Mouse (Mus musculus): Measurements from ENCODE around the gene Tnc. TPM values are rescaled to one million over a fixed set of nuclear protein-coding genes. Genes with fewer than 3 reads are reported as not detected.

Tnc gene
- polyA plus RNA-seq, 1 experiment from 2014 or later, result 24.6 TPM

GRCm38 (mm10) chr4:64076349-64077025, 29.7 kb upstream of the Tnc start:
- no peak overlapping the region for H3K4me3 ChIP-seq (ENCODE audit: low read depth, low read length)
- no peaks in the 10 kb centered on the region for H3K4me1 ChIP-seq (ENCODE audit: control insufficient read depth, insufficient read depth, low read length)
- H3K27me3 ChIP-seq (ENCODE audit: control insufficient read depth, insufficient read depth, low read length), result no peaks in the 10 kb centered on the region
- WGBS (ENCODE audit: insufficient replicate concordance), result 65% methylated on average over 6 of the region's 6 CpGs
- no peak overlapping the region for H3K4me2 ChIP-seq
- H3K36me3 ChIP-seq (ENCODE audit: control insufficient read depth, insufficient read depth, low read length), result no peaks in the 10 kb centered on the region
- no peak overlapping the region for H3K9ac ChIP-seq (ENCODE audit: low read depth, low read length)
- ATAC-seq (replicated peaks; ENCODE audit: insufficient number of reproducible peaks, low FRiP score, low TSS enrichment), result no peak
- H3K9me3 ChIP-seq (replicated peaks; ENCODE audit: control insufficient read depth, low read length), result no peaks in the 10 kb centered on the region
- no peak overlapping the region for H3K27ac ChIP-seq (ENCODE audit: low read depth, low read length)

- Histone ChIP-seq H3K36me3 (ENCODE audit: control insufficient read depth, insufficient read depth, low read length) (no peaks in the 10 kb centered on the region), H3K27me3 (ENCODE audit: control insufficient read depth, insufficient read depth, low read length) (no peaks in the 10 kb centered on the region), H3K4me3 (ENCODE audit: low read depth, low read length) (no peak overlapping the region), H3K4me1 (ENCODE audit: control insufficient read depth, insufficient read depth, low read length) (no peaks in the 10 kb centered on the region), H3K9ac (ENCODE audit: low read depth, low read length) (no peak overlapping the region), H3K4me2 (no peak overlapping the region), H3K27ac (ENCODE audit: low read depth, low read length) (no peak overlapping the region), H3K9me3 (replicated peaks; ENCODE audit: control insufficient read depth, low read length) (no peaks in the 10 kb centered on the region)
- ATAC-seq (replicated peaks; ENCODE audit: insufficient number of reproducible peaks, low FRiP score, low TSS enrichment), result no peak
These were observed 27.9 kb upstream of the Tnc start for GRCm38 (mm10) chr4:64074725-64075124.

DNA sequence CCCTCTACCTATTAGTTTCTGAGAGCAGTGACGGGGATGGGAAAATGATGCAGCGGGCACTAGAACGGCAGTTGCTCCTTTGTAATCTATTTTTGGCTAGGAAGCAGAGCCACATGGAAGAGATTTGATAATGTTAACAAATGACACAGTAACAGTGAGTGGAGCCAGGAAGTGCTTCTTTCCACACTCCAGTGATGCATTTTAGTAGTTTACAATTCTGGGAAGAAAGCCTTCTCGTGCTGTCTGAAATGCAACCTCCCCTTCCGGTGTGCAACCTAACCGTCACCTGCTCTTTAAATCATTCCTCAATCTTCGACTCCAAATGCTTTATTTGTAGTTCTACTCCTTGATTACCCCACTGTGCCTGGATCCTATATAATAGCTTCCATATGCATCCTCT, 20.6 kb upstream of the Tnc start:
- H3K36me3 ChIP-seq (ENCODE audit: control insufficient read depth, insufficient read depth, low read length), result no peaks in the 10 kb centered on the region
- no peak overlapping the region for H3K27ac ChIP-seq (ENCODE audit: low read depth, low read length)
- H3K4me2 ChIP-seq, result no peak overlapping the region
- no peaks in the 10 kb centered on the region for H3K4me1 ChIP-seq (ENCODE audit: control insufficient read depth, insufficient read depth, low read length)
- no peaks in the 10 kb centered on the region for H3K9me3 ChIP-seq (replicated peaks; ENCODE audit: control insufficient read depth, low read length)
- H3K27me3 ChIP-seq (ENCODE audit: control insufficient read depth, insufficient read depth, low read length), result peaks cover 19% of the 10 kb centered on the region
- 52% methylated on average over 7 of the region's 7 CpGs for WGBS (ENCODE audit: insufficient replicate concordance)
- H3K4me3 ChIP-seq (ENCODE audit: low read depth, low read length), result no peak overlapping the region
- ATAC-seq (replicated peaks; ENCODE audit: insufficient number of reproducible peaks, low FRiP score, low TSS enrichment), result no peak
- no peak overlapping the region for H3K9ac ChIP-seq (ENCODE audit: low read depth, low read length)

DNA sequence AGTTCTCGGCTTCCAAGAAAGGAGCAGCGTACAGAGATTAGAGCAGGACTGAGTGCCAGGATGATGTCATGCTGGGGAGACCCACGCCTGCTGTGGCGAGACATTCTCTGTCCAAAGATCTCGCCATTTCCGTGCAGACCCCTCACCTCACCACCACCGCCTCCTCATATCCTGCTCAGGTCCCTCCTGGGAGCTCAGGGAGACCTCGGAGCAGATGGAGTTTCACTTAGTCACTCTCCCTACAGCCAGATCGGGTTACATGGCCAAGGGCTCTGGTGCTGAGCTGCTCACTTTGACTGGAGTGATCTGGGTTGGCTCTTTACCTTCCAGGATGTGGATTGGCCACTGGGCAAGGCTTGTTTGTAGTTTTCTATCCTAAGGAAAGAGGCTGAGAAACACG, 18.5 kb upstream of the Tnc start:
- Histone ChIP-seq H3K27me3 (ENCODE audit: control insufficient read depth, insufficient read depth, low read length) (peaks cover 32% of the 10 kb centered on the region), H3K27ac (ENCODE audit: low read depth, low read length) (no peak overlapping the region), H3K4me1 (ENCODE audit: control insufficient read depth, insufficient read depth, low read length) (no peaks in the 10 kb centered on the region), H3K4me2 (peak overlapping the region; percentile 56), H3K9ac (ENCODE audit: low read depth, low read length) (no peak overlapping the region), H3K4me3 (ENCODE audit: low read depth, low read length) (no peak overlapping the region), H3K36me3 (ENCODE audit: control insufficient read depth, insufficient read depth, low read length) (no peaks in the 10 kb centered on the region), H3K9me3 (replicated peaks; ENCODE audit: control insufficient read depth, low read length) (no peaks in the 10 kb centered on the region)
- peak; percentile 42; the same call in 1 of the 2 replicates for ATAC-seq (replicated peaks; ENCODE audit: insufficient number of reproducible peaks, low FRiP score, low TSS enrichment)
- WGBS (ENCODE audit: insufficient replicate concordance), result 13% methylated on average over 10 of the region's 10 CpGs

- Histone ChIP-seq H3K4me1 (ENCODE audit: control insufficient read depth, insufficient read depth, low read length) (peaks cover 11% of the 10 kb centered on the region), H3K4me3 (ENCODE audit: low read depth, low read length) (no peak overlapping the region), H3K27me3 (ENCODE audit: control insufficient read depth, insufficient read depth, low read length) (peaks cover 41% of the 10 kb centered on the region), H3K9ac (ENCODE audit: low read depth, low read length) (no peak overlapping the region), H3K4me2 (no peak overlapping the region), H3K9me3 (replicated peaks; ENCODE audit: control insufficient read depth, low read length) (no peaks in the 10 kb centered on the region), H3K27ac (ENCODE audit: low read depth, low read length) (no peak overlapping the region), H3K36me3 (ENCODE audit: control insufficient read depth, insufficient read depth, low read length) (no peaks in the 10 kb centered on the region)
- 14% methylated on average over 6 of the region's 6 CpGs for WGBS (ENCODE audit: insufficient replicate concordance)
- 0 out of 2 replicates have a peak, but pooled peaks have one; percentile 31 for ATAC-seq (replicated peaks; ENCODE audit: insufficient number of reproducible peaks, low FRiP score, low TSS enrichment)
These were observed 12.0 kb upstream of the Tnc start for GRCm38 (mm10) chr4:64058856-64059231.

DNA sequence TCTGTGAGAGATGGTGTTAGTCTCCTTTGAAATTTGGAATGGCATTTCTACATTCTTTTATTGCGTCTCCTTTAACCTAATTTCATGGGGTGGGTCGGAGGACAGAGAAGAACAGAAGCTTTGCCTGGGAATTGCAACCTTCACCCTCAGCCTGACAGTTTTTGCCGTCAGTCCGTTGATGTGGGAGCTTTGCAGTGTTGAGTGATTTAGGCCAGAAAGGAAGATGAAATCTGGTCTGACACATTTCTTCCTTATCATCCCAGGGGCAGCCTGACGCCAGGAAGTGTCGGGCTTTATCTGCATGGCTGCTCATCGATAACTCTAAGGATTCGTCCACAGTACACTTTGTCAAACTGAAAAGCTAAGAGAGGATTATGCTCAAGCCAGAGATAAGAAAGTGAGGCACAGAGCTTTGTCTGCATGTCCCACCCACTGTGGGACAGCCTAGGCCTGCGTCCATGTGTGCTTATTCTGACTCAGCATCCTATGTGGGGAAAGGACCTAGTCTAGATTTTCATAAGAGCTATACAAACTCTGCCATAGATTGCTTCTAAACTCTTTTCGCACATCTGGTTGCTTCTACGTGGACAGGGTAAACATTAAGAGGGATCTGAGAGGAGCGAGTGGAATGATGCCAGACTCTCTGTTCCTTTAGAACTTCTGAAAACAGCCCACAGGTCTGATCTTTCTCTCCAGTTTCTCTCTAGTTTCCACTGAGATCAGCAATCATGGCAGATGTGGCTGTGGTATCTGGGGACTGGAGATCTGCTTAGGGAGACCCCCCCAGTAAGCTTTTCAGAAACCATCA, 11.4 kb upstream of the Tnc start:
- Histone ChIP-seq H3K9me3 (replicated peaks; ENCODE audit: control insufficient read depth, low read length) (no peaks in the 10 kb centered on the region), H3K36me3 (ENCODE audit: control insufficient read depth, insufficient read depth, low read length) (no peaks in the 10 kb centered on the region), H3K4me2 (no peak overlapping the region), H3K4me3 (ENCODE audit: low read depth, low read length) (no peak overlapping the region), H3K9ac (ENCODE audit: low read depth, low read length) (no peak overlapping the region), H3K27ac (ENCODE audit: low read depth, low read length) (no peak overlapping the region), H3K27me3 (ENCODE audit: control insufficient read depth, insufficient read depth, low read length) (peaks cover 40% of the 10 kb centered on the region), H3K4me1 (ENCODE audit: control insufficient read depth, insufficient read depth, low read length) (peaks cover 11% of the 10 kb centered on the region)
- 11% methylated on average over 12 of the region's 12 CpGs for WGBS (ENCODE audit: insufficient replicate concordance)
- ATAC-seq (replicated peaks; ENCODE audit: insufficient number of reproducible peaks, low FRiP score, low TSS enrichment), result peak; percentile 79

DNA sequence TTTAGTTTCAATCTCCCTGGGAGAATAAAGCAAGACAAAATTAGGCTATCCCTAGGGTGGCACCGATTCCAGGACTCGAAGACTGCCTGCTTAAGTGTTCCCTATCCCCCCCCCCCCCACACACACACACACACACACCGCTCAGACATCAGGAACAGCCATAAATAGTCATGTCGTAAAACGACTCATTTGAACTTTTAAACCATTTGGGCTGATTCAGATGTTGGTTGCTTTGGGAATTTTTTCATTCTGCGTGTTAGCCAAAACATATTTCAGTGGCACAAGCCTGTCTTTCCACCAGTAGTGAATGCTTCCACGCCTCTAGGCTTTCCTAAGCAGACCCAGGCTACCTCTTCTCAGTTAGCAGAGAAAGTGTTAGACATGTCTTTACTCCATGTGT, 1.4 kb upstream of the Tnc start:
- no peak overlapping the region for H3K4me2 ChIP-seq
- H3K27me3 ChIP-seq (ENCODE audit: control insufficient read depth, insufficient read depth, low read length), result peaks cover 65% of the 10 kb centered on the region
- H3K4me1 ChIP-seq (ENCODE audit: control insufficient read depth, insufficient read depth, low read length), result no peaks in the 10 kb centered on the region
- no peak overlapping the region for H3K9ac ChIP-seq (ENCODE audit: low read depth, low read length)
- 66% methylated on average over 7 of the region's 7 CpGs for WGBS (ENCODE audit: insufficient replicate concordance)
- no peak overlapping the region for H3K4me3 ChIP-seq (ENCODE audit: low read depth, low read length)
- no peak overlapping the region for H3K27ac ChIP-seq (ENCODE audit: low read depth, low read length)
- H3K9me3 ChIP-seq (replicated peaks; ENCODE audit: control insufficient read depth, low read length), result no peaks in the 10 kb centered on the region
- no peaks in the 10 kb centered on the region for H3K36me3 ChIP-seq (ENCODE audit: control insufficient read depth, insufficient read depth, low read length)
- no peak for ATAC-seq (replicated peaks; ENCODE audit: insufficient number of reproducible peaks, low FRiP score, low TSS enrichment)

GRCm38 (mm10) chr4:64043893-64044292, 2.9 kb downstream of the Tnc start:
- no peak overlapping the region for H3K4me2 ChIP-seq

GRCm38 (mm10) chr4:64043371-64043770, 3.4 kb downstream of the Tnc start:
- Histone ChIP-seq H3K27me3 (ENCODE audit: control insufficient read depth, insufficient read depth, low read length) (peaks cover 36% of the 10 kb centered on the region), H3K9me3 (replicated peaks; ENCODE audit: control insufficient read depth, low read length) (no peaks in the 10 kb centered on the region), H3K27ac (ENCODE audit: low read depth, low read length) (no peak overlapping the region), H3K4me1 (ENCODE audit: control insufficient read depth, insufficient read depth, low read length) (no peaks in the 10 kb centered on the region), H3K4me2 (no peak overlapping the region), H3K4me3 (ENCODE audit: low read depth, low read length) (no peak overlapping the region), H3K36me3 (ENCODE audit: control insufficient read depth, insufficient read depth, low read length) (no peaks in the 10 kb centered on the region), H3K9ac (ENCODE audit: low read depth, low read length) (no peak overlapping the region)
- 83% methylated on average over 6 of the region's 6 CpGs for WGBS (ENCODE audit: insufficient replicate concordance)
- ATAC-seq (replicated peaks; ENCODE audit: insufficient number of reproducible peaks, low FRiP score, low TSS enrichment), result no peak

More at GRCm38 (mm10) chr4:64043893-64044292, 2.9 kb downstream of the Tnc start:
- H3K27ac ChIP-seq (ENCODE audit: low read depth, low read length), result no peak overlapping the region
- H3K27me3 ChIP-seq (ENCODE audit: control insufficient read depth, insufficient read depth, low read length), result peaks cover 39% of the 10 kb centered on the region
- H3K36me3 ChIP-seq (ENCODE audit: control insufficient read depth, insufficient read depth, low read length), result no peaks in the 10 kb centered on the region
- H3K4me1 ChIP-seq (ENCODE audit: control insufficient read depth, insufficient read depth, low read length), result no peaks in the 10 kb centered on the region
- no peak overlapping the region for H3K9ac ChIP-seq (ENCODE audit: low read depth, low read length)
- H3K4me3 ChIP-seq (ENCODE audit: low read depth, low read length), result no peak overlapping the region
- no peak for ATAC-seq (replicated peaks; ENCODE audit: insufficient number of reproducible peaks, low FRiP score, low TSS enrichment)
- 63% methylated on average over 4 of the region's 4 CpGs for WGBS (ENCODE audit: insufficient replicate concordance)
- no peaks in the 10 kb centered on the region for H3K9me3 ChIP-seq (replicated peaks; ENCODE audit: control insufficient read depth, low read length)
